Mouse (Mus musculus) ES-E14 (cell line): ENCODE measurements around the gene Tmem274. TPM values are rescaled to one million over a fixed set of nuclear protein-coding genes. Genes with fewer than 3 reads are reported as not detected.
A peak's percentile ranks its signal among the peaks of the same experiment; 100 is the strongest.
"Not testable (repeated sequence)": the region's sequence is repeated elsewhere in the genome, so short reads cannot be mapped to it uniquely, and the experiment has no call there.

Source experiments
- DNase-seq: peaks from one replicate; pipeline ENCODE4 v3.0.0-alpha.2; 2013; ENCODE audit warnings: low read depth, low spot score
- H3K27ac ChIP-seq: 2 replicates; pipeline ENCODE4 v1.5.1; 2012; ENCODE audit warnings: low read depth, mild to moderate bottlenecking, low read length, moderate library complexity, mixed read lengths; ENCODE audit not compliant: poor library complexity, insufficient read depth, severe bottlenecking
- H3K36me3 ChIP-seq: 2 replicates; pipeline ENCODE4 v1.6.1; 2012; ENCODE audit warnings: mild to moderate bottlenecking, low read length, moderate library complexity, mixed read lengths; ENCODE audit not compliant: control insufficient read depth, poor library complexity, insufficient read depth, severe bottlenecking
- H3K4me1 ChIP-seq, 2 experiments: fragments of 150-350 bp in 1 of 2; sonication (generic) in 1 of 2; 2 replicates each; pipeline ENCODE4 v1.6.1; 2012; ENCODE audit warnings: low read length in 2 of 2, mild to moderate bottlenecking in 1 of 2, mixed read lengths in 1 of 2; ENCODE audit not compliant: control insufficient read depth in 2 of 2, insufficient read depth in 2 of 2, poor library complexity in 1 of 2
- H3K4me3 ChIP-seq, 2 experiments: fragments of 150-350 bp in 1 of 2; sonication (generic) in 1 of 2; 2 replicates each; pipeline ENCODE4 v1.5.1; 2012; ENCODE audit warnings: low read length in 2 of 2, low read depth in 1 of 2, mild to moderate bottlenecking in 1 of 2, mixed read lengths in 1 of 2; ENCODE audit not compliant: insufficient read depth in 1 of 2, poor library complexity in 1 of 2, severe bottlenecking in 1 of 2
- H3K9ac ChIP-seq: 2 replicates; pipeline ENCODE4 v1.6.1; 2012; ENCODE audit warnings: low read depth, mild to moderate bottlenecking, low read length, mixed read lengths; ENCODE audit not compliant: poor library complexity, insufficient read depth, severe bottlenecking
- H3K9me3 ChIP-seq: fragments of 150-350 bp; sonication (generic); 2 replicates; pipeline ENCODE4 v1.6.1; 2012; ENCODE audit warnings: low read depth, mild to moderate bottlenecking, low read length; ENCODE audit not compliant: control insufficient read depth, insufficient read depth
- CHD2 ChIP-seq: IDR thresholded peaks from 2 replicates; pipeline ENCODE4 v1.6.1; 2014; ENCODE audit warnings: mild to moderate bottlenecking, low read depth, low read length, inconsistent platforms
- HCFC1 ChIP-seq: IDR thresholded peaks from 2 replicates; pipeline ENCODE4 v1.6.1; 2012; ENCODE audit warnings: low read length, inconsistent platforms, borderline replicate concordance; ENCODE audit not compliant: insufficient read depth
- MAFK ChIP-seq: IDR thresholded peaks from 2 replicates; pipeline ENCODE4 v1.6.1; 2014; ENCODE audit warnings: mild to moderate bottlenecking, low read depth, low read length, inconsistent platforms; ENCODE audit not compliant: insufficient read depth
- ZC3H11A ChIP-seq: IDR thresholded peaks from 2 replicates; pipeline ENCODE4 v1.6.1; 2012; ENCODE audit warnings: low read depth, mild to moderate bottlenecking, inconsistent platforms, low read length, borderline replicate concordance
- ZNF384 ChIP-seq: IDR thresholded peaks from 2 replicates; pipeline ENCODE4 v1.6.1; 2012; ENCODE audit warnings: low read depth, low read length, inconsistent platforms
- in situ Hi-C, 2 experiments: fragments of 600-800 bp; cut with MboI; formaldehyde crosslinking; loops; one replicate each; pipeline ENCODE4 v1.15.1; 2025; ENCODE audit warnings: low sequenced_read_pairs in 2 of 2, inconsistent platforms in 1 of 2; ENCODE audit not compliant: unreplicated experiment in 2 of 2
- total RNA-seq: library from RNA; depleted of rRNA; stranded (reverse); fragments of 300-350 nt; gene quantifications from 2 replicates; pipeline ENCODE4 v1.2.3, GENCODE M21; 2012; rRNA removed

The Tmem274 gene
- not detected in 2 replicates for total RNA-seq

DNA sequence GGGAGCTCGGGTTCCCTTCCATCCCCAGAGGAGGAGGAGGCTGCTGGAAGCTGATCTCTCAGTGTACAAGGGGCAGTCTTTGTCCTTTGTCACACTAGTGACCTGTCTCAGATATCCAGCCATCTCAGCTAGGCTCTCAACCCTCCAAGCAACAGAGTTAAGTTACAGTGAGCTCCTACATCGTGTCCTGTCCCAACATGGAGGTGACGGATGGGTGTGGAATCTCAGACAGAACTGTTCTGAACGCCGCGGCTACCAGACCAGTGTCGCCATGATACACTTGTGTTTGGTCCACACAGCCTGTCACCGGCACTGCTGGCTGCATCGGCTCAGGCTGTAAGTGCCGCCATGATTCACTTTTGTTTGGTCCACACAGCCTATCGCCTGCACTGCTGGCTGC, at the start of gene Tmem274:
Gene Tmem274, plus strand, starts transcription at position 301 of the 400 bp plus-strand sequence.
- in situ Hi-C loops, result no loop called here
- TF ChIP-seq ZC3H11A (no peak), CHD2 (no peak), HCFC1 (no peak), MAFK (no peak), ZNF384 (no peak)
- Histone ChIP-seq H3K36me3 (no peaks in the 10 kb centered on the region; the same call in 1 of the 2 replicates), H3K9ac (no peak within 1 kb of the TSS), H3K4me3 (peak within 1 kb of the TSS in 1 of 2 experiments; percentile 20; a peak in 1 of 4 replicates), H3K9me3 (no peaks in the 10 kb centered on the region), H3K27ac (no peak within 1 kb of the TSS), H3K4me1 (peaks cover 0 to 7% of the 10 kb centered on the region in 2 experiments; a peak in 1 of 4 replicates)
- DNase-seq, result no peak

DNA sequence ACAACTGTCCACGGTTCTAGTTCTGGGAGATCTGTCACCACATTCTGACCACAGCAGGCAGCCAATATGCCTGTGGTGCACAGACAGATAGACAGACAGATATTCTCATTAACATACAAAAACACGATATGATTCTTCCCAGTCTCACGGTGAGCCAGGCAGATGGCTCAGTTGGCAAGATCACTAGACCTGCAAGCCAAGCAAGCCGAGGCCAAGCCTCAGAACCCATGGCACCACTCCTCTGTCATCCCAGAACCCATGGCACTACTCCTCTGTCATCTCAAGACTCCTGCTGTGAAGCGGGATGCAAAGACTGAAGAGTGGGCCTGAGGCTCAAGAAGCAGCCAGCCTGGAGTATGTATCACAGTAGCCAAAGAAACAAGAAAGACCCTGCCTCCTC, 47.6 kb upstream of the Tmem274 start:
- Histone ChIP-seq H3K27ac (no peak overlapping the region), H3K9ac (no peak overlapping the region), H3K9me3 (no peaks in the 10 kb centered on the region), H3K36me3 (no peaks in the 10 kb centered on the region), H3K4me3 (no peak overlapping the region), H3K4me1 (peaks cover 0 to 4% of the 10 kb centered on the region in 2 experiments; a peak in 2 of 4 replicates)
- TF ChIP-seq MAFK (no peak), ZNF384 (no peak), CHD2 (no peak), HCFC1 (no peak)
- in situ Hi-C loops, result no loop called here
- no peak for DNase-seq

DNA sequence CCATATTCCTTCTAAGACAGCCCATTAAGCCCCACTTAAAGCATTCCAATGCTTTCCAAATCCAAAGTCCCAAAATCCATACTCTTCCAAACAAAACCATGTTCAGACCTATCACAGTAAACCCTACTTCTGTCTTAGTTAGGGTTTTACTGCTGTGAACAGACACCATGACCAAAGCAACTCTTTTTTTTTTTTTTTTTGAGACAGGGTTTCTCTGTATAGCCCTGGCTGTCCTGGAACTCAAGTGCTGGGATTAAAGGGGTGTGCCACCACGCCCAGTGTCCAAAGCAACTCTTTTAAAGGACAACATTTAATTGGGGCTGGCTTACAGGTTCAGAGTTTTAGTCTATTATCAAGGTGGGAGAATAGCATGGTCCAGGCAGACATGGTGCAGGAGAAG, 45.3 kb upstream of the Tmem274 start:
- 0 out of 2 replicates have a peak, but pooled peaks have one; percentile 52 for TF ChIP-seq ZNF384
- H3K4me1 ChIP-seq, in situ Hi-C loops, H3K27ac ChIP-seq, H3K9me3 ChIP-seq, H3K36me3 ChIP-seq, H3K4me3 ChIP-seq, DNase-seq, H3K9ac ChIP-seq: not testable (repeated sequence)

DNA sequence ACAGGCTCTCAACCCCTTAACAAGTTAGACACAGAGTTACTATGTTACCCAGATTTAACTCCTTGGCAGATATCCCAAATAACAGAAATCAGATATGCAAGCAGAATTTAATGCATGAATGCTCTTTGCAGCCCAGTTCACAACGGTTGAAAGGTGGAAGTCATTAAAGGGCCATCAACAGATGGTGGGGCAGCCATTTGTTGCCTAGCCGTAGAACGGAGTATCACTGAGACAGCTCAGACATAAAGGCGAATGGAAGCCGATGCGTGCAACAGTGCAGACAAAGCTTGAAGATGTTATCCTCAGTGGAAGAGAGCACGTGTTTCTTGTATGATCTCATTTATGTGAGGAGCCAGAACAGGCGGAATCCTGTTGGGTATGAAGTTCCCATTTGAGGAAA, 36.6 kb upstream of the Tmem274 start:
- Histone ChIP-seq H3K4me3 (no peak overlapping the region), H3K9ac (no peak overlapping the region), H3K36me3 (no peaks in the 10 kb centered on the region), H3K4me1 (peaks cover 2 to 4% of the 10 kb centered on the region in 2 experiments; a peak in 2 of 4 replicates), H3K27ac (no peak overlapping the region), H3K9me3 (no peaks in the 10 kb centered on the region)
- in situ Hi-C loops, result no loop called here
- TF ChIP-seq ZNF384, result no peak
- no peak for DNase-seq

DNA sequence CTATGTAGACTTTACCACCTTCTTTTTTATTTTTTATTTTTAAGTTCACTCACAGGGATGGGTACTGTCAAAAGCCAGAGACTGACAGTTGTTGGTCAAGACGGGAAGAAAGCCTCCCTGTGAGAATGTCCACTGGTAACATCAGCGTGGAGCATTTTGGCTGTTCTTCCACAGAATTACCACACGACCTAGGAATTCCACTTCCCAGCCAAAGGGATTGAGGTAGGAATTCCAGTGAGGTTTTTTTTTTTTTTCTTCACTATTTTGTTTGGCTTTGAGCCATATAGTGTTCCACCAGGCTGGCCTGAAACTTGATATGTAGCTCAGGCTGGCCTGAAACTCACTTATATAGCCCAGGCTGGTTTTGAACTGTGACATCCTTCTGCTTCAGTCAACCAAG, 34.7 kb upstream of the Tmem274 start:
- Histone ChIP-seq H3K9me3 (no peaks in the 10 kb centered on the region), H3K9ac (no peak overlapping the region), H3K4me3 (no peak overlapping the region), H3K36me3 (no peaks in the 10 kb centered on the region), H3K4me1 (peaks cover 2 to 8% of the 10 kb centered on the region in 2 experiments; a peak in 2 of 4 replicates), H3K27ac (no peak overlapping the region)
- DNase-seq, result no peak
- TF ChIP-seq CHD2 (no peak), MAFK (no peak), ZC3H11A (no peak)
- in situ Hi-C loops, result no loop called here
